In genomic region chr6:114735054-114735453, GRCm38 (mm10) we compare ENCODE assay signal across 13 mouse cellular contexts.
"Had no signal": no experiment of that assay in that cellular context is flagged by ENCODE, and none has a peak within 500 bp of the region (broad histone marks: within the 10 kb centered on the region; RNA-seq: fewer than 3 reads in every experiment).

No protein-coding gene starts in this region.

- H3K4me3 ChIP-seq: kidney, embryonic 15.5 days; left cerebral cortex, adult 2 months; liver, embryonic 13.5 days; midbrain, embryonic 12.5 days had no signal

- ATAC-seq: midbrain, embryonic 16.5 days had no signal

- H3K9ac ChIP-seq: kidney, embryonic 15.5 days; liver, embryonic 13.5 days; midbrain, embryonic 12.5 days had no signal

- DNase-seq: kidney, postnatal 10 days; kidney, postnatal 36 days; layer of hippocampus, postnatal 36 days; liver, embryonic 13.5 days; lung, adult 2 months; lung, postnatal 14 days; lung, postnatal 4 days; thymus, adult 18-20 months; thymus, postnatal 36 days had no signal

- H3K9me3 ChIP-seq: kidney, embryonic 15.5 days; liver, embryonic 13.5 days; midbrain, embryonic 12.5 days had no signal

- H3K27ac ChIP-seq: kidney, embryonic 15.5 days; left cerebral cortex, adult 2 months; liver, embryonic 13.5 days; midbrain, embryonic 12.5 days had no signal

- H3K4me2 ChIP-seq: kidney, embryonic 15.5 days; liver, embryonic 13.5 days; midbrain, embryonic 12.5 days had no signal

- H3K4me1 ChIP-seq: liver, embryonic 13.5 days had no signal
